20 mouse cellular contexts compared by ENCODE assay signal in the genomic region with DNA sequence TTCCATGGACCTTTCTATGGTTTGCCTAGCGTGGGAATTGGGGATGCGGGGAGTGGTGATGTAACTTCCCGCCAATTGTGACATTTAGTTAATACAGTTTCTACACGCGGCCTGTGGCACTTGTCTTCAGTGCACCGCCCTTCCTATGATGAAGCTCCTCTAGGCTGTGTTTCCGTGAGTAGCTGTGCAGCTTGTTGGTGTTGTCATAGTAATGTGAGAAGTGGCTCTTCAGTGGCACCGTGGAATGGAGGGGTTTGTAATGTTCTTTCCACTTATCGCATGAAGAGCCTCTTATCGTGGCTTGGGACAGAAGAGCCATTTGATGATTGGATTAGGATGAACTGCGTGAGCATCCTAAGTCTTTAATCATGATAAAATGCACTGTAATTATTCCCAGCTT.
"Had no signal": no experiment of that assay in that cellular context is flagged by ENCODE, and none has a peak within 500 bp of the region (broad histone marks: within the 10 kb centered on the region; RNA-seq: fewer than 3 reads in every experiment).

No protein-coding gene starts in this region.

- H3K4me1 ChIP-seq: limb, embryonic 15.5 days; neural tube, embryonic 12.5 days had no signal

- H3K9ac ChIP-seq: limb, embryonic 12.5 days; limb, embryonic 15.5 days; liver, embryonic 14.5 days; liver, postnatal 0 days; midbrain, embryonic 12.5 days; midbrain, embryonic 15.5 days; neural tube, embryonic 12.5 days; neural tube, embryonic 15.5 days had no signal

- H3K4me2 ChIP-seq: limb, embryonic 12.5 days; limb, embryonic 15.5 days; liver, embryonic 11.5 days; midbrain, embryonic 12.5 days; midbrain, embryonic 15.5 days; neural tube, embryonic 12.5 days; neural tube, embryonic 15.5 days had no signal

- H3K4me3 ChIP-seq: limb, embryonic 12.5 days; limb, embryonic 15.5 days; midbrain, embryonic 12.5 days; midbrain, embryonic 15.5 days; neural tube, embryonic 12.5 days; neural tube, embryonic 15.5 days had no signal

- H3K36me3 ChIP-seq: limb, embryonic 12.5 days; limb, embryonic 15.5 days; midbrain, embryonic 12.5 days; midbrain, embryonic 15.5 days; neural tube, embryonic 12.5 days; neural tube, embryonic 15.5 days had no signal

- H3K27me3 ChIP-seq: limb, embryonic 12.5 days; limb, embryonic 15.5 days; midbrain, embryonic 12.5 days; midbrain, embryonic 15.5 days; neural tube, embryonic 12.5 days; neural tube, embryonic 15.5 days had no signal

- ATAC-seq: inflammation-experienced regulatory T-cells, adult 6 months; intestine, embryonic 16.5 days; liver, postnatal 0 days; midbrain, embryonic 15.5 days had no signal

- DNase-seq: kidney, adult 18-20 months; kidney, adult 9 months; kidney, postnatal 14 days; kidney, postnatal 4 days; left cerebral cortex, postnatal 4 days; liver, postnatal 0 days; retina, postnatal 1 day; thymus, adult 2 months; thymus, postnatal 14 days had no signal

- H3K9me3 ChIP-seq: limb, embryonic 12.5 days; limb, embryonic 15.5 days; midbrain, embryonic 12.5 days; midbrain, embryonic 15.5 days; neural tube, embryonic 12.5 days; neural tube, embryonic 15.5 days had no signal

- H3K27ac ChIP-seq: limb, embryonic 12.5 days; limb, embryonic 15.5 days; liver, embryonic 14.5 days; midbrain, embryonic 12.5 days; midbrain, embryonic 15.5 days; neural tube, embryonic 12.5 days; neural tube, embryonic 15.5 days; stomach, postnatal 0 days had no signal
